Mouse (Mus musculus) heart, embryonic 12.5 days (tissue): ENCODE results near the gene Gm8108. TPM values are rescaled to one million over a fixed set of nuclear protein-coding genes. Genes with fewer than 3 reads are reported as not detected.
"Not testable (repeated sequence)": the region's sequence is repeated elsewhere in the genome, so short reads cannot be mapped to it uniquely, and the experiment has no call there.

Experiments
- ATAC-seq: fragments of 200-750 bp; cut with Nextera tagmentation; 2 replicates; pipeline ENCODE4 v1.8.0; 2017; ENCODE audit warnings: moderate TSS enrichment, moderate library complexity; ENCODE audit not compliant: insufficient number of reproducible peaks, low FRiP score
- H3K27ac ChIP-seq: fragments of 300-500 bp; sonication (generic); 2 replicates; pipeline ENCODE4 v1.5.1; 2016; ENCODE audit warnings: mild to moderate bottlenecking, moderate library complexity; ENCODE audit not compliant: poor library complexity, severe bottlenecking
- H3K27me3 ChIP-seq: fragments of 300-500 bp; sonication (generic); replicated peaks from 2 replicates; pipeline ENCODE4 v1.6.1; 2016; ENCODE audit warnings: mild to moderate bottlenecking, moderate library complexity
- H3K36me3 ChIP-seq: fragments of 300-500 bp; sonication (generic); 2 replicates; pipeline ENCODE4 v1.6.1; 2016; ENCODE audit warnings: mild to moderate bottlenecking, moderate library complexity
- H3K4me1 ChIP-seq: fragments of 300-500 bp; sonication (generic); replicated peaks from 2 replicates; pipeline ENCODE4 v1.6.1; 2016; ENCODE audit warnings: mild to moderate bottlenecking
- H3K4me2 ChIP-seq: fragments of 300-500 bp; sonication (generic); 2 replicates; pipeline ENCODE4 v1.6.1; 2016; ENCODE audit warnings: mild to moderate bottlenecking, moderate library complexity
- H3K4me3 ChIP-seq: fragments of 300-500 bp; sonication (generic); 2 replicates; pipeline ENCODE4 v1.5.1; 2016; ENCODE audit warnings: mild to moderate bottlenecking
- H3K9ac ChIP-seq: fragments of 300-500 bp; sonication (generic); 2 replicates; pipeline ENCODE4 v1.6.1; 2016; ENCODE audit warnings: mild to moderate bottlenecking, moderate library complexity
- H3K9me3 ChIP-seq: fragments of 300-500 bp; sonication (generic); replicated peaks from 2 replicates; pipeline ENCODE4 v1.6.1; 2016; ENCODE audit warnings: mild to moderate bottlenecking, moderate library complexity
- WGBS: fragments of 180-500 bp; shearing (Covaris S2); methylation state at CpG from one replicate; pipeline ENCODE4 v1.1.7; 2016; 5-methylcytosine and 5-hydroxymethylcytosine counted together
- polyA plus RNA-seq: library from polyadenylated mRNA; unstranded; fragments of >200 nt; fragmentation: Nextera tagmentation; extraction: Ambion mirVana; gene quantifications from 2 replicates; pipeline ENCODE4 v1.2.1, GENCODE M21; 2016

Gm8108 gene
- polyA plus RNA-seq: 0.96 and 2.0 TPM in 2 replicates

GRCm38 (mm10) chr14:4110426-4110825 is at the start of gene Gm8108:
TSS of gene Gm8108 (plus strand) at chr14:4110526.
- H3K36me3 ChIP-seq, ATAC-seq, H3K9me3 ChIP-seq, H3K4me1 ChIP-seq, H3K27ac ChIP-seq, H3K27me3 ChIP-seq: not testable (repeated sequence)
- Histone ChIP-seq H3K4me3 (peak within 1 kb of the TSS; percentile 50), H3K9ac (0 out of 2 replicates have a peak within 1 kb of the TSS, but pooled peaks have one; percentile 30), H3K4me2 (peak within 1 kb of the TSS; percentile 73)
- 3% methylated on average over 31 of the region's 37 CpGs for WGBS

GRCm38 (mm10) chr14:4083820-4084219 is 26.5 kb upstream of the Gm8108 start, which contains the start of gene Gm3115:
TSS of gene Gm3115 (plus strand) at chr14:4084120.
- 50% methylated on average over 3 of the region's 3 CpGs for WGBS

GRCm38 (mm10) chr14:4141646-4142045 is 31.3 kb downstream of the Gm8108 start:
- H3K27me3 ChIP-seq, H3K9me3 ChIP-seq, H3K4me3 ChIP-seq, H3K27ac ChIP-seq, H3K4me2 ChIP-seq, H3K4me1 ChIP-seq, H3K36me3 ChIP-seq, ATAC-seq, H3K9ac ChIP-seq: not testable (repeated sequence)
- 77% methylated on average over 4 of the region's 4 CpGs for WGBS

More at GRCm38 (mm10) chr14:4083820-4084219, 26.5 kb upstream of the Gm8108 start, which contains the start of gene Gm3115:
- not testable (repeated sequence) for H3K27me3 ChIP-seq, H3K27ac ChIP-seq, H3K4me1 ChIP-seq, H3K4me2 ChIP-seq, H3K4me3 ChIP-seq, H3K9me3 ChIP-seq, H3K9ac ChIP-seq, ATAC-seq, H3K36me3 ChIP-seq

GRCm38 (mm10) chr14:4164730-4165129 is 54.4 kb downstream of the Gm8108 start, which contains the start of gene Gm3127:
TSS of gene Gm3127 (plus strand) at chr14:4165030.
- H3K9me3 ChIP-seq, H3K27me3 ChIP-seq: not testable (repeated sequence)
- WGBS: 43% methylated on average over 1 of the region's 2 CpGs

GRCm38 (mm10) chr14:4182030-4182429 is 71.7 kb downstream of the Gm8108 start:
- not testable (repeated sequence) for H3K4me1 ChIP-seq, H3K27ac ChIP-seq, H3K9me3 ChIP-seq, H3K27me3 ChIP-seq, H3K9ac ChIP-seq, H3K36me3 ChIP-seq, ATAC-seq
- H3K4me3 ChIP-seq: peak overlapping the region; percentile 39
- H3K4me2 ChIP-seq: peak overlapping the region; percentile 67
- 7% methylated on average over 13 of the region's 14 CpGs for WGBS

More at GRCm38 (mm10) chr14:4164730-4165129, 54.4 kb downstream of the Gm8108 start, which contains the start of gene Gm3127:
- H3K4me3 ChIP-seq, H3K36me3 ChIP-seq, ATAC-seq, H3K4me2 ChIP-seq, H3K4me1 ChIP-seq, H3K27ac ChIP-seq, H3K9ac ChIP-seq: not testable (repeated sequence)

Other genes with a start within 250 kb of the Gm8108 start
- gene Gm2916, start 226.4 kb upstream of the Gm8108 start, polyA plus RNA-seq: 0.54 TPM in 1 of 2 replicates, not detected in the other
- 0.23 and 0.32 TPM in 2 replicates for gene Gm3029, start 178.8 kb upstream of the Gm8108 start, polyA plus RNA-seq
- 0.60 and 1.0 TPM in 2 replicates for gene Gm3095, start 147.0 kb upstream of the Gm8108 start, polyA plus RNA-seq
- not detected in 2 replicates for gene Gm3099, start 112.1 kb upstream of the Gm8108 start, polyA plus RNA-seq
- 0.46 and 1.2 TPM in 2 replicates for gene Gm5796, start 86.6 kb upstream of the Gm8108 start, polyA plus RNA-seq
- gene Gm3115, start 26.4 kb upstream of the Gm8108 start, polyA plus RNA-seq: not detected in 2 replicates
- gene Gm3127, start 54.5 kb downstream of the Gm8108 start, polyA plus RNA-seq: not detected in 2 replicates
- gene Gm2974, start 72.0 kb downstream of the Gm8108 start, polyA plus RNA-seq: 0.21 and 0.50 TPM in 2 replicates
- not detected in 2 replicates for gene Gm3138, start 139.1 kb downstream of the Gm8108 start, polyA plus RNA-seq
- gene Gm3149, start 206.8 kb downstream of the Gm8108 start, polyA plus RNA-seq: not detected in 2 replicates
- gene 2610042L04Rik, start 224.2 kb downstream of the Gm8108 start, polyA plus RNA-seq: 0.24 and 0.64 TPM in 2 replicates